Mouse (Mus musculus) CH12.LX (cell line): Measurements from ENCODE around the gene Slc25a41.

Source experiments
- CTCF ChIP-seq, 2 experiments: IDR thresholded peaks in 1 of 2; conservative IDR thresholded peaks in 1 of 2; 2 replicates each; pipeline ENCODE4 v1.5.1; 2011 to 2012; ENCODE audit warnings: low read depth in 2 of 2, low read length in 2 of 2, improper control_type of control experiment in 1 of 2, inconsistent platforms in 1 of 2, mild to moderate bottlenecking in 1 of 2, moderate library complexity in 1 of 2
- HCFC1 ChIP-seq: IDR thresholded peaks from 2 replicates; pipeline ENCODE4 v1.6.1; 2012; ENCODE audit warnings: low read depth, mild to moderate bottlenecking, inconsistent platforms, low read length, improper control_type of control experiment
- POLR2A ChIP-seq: IDR thresholded peaks from 2 replicates; pipeline ENCODE4 v1.6.1; 2011; ENCODE audit warnings: low read depth, mild to moderate bottlenecking, improper control_type of control experiment, low read length
- ZNF384 ChIP-seq: IDR thresholded peaks from 2 replicates; pipeline ENCODE4 v1.6.1; 2012; ENCODE audit warnings: low read depth, low read length, improper control_type of control experiment, inconsistent platforms

DNA sequence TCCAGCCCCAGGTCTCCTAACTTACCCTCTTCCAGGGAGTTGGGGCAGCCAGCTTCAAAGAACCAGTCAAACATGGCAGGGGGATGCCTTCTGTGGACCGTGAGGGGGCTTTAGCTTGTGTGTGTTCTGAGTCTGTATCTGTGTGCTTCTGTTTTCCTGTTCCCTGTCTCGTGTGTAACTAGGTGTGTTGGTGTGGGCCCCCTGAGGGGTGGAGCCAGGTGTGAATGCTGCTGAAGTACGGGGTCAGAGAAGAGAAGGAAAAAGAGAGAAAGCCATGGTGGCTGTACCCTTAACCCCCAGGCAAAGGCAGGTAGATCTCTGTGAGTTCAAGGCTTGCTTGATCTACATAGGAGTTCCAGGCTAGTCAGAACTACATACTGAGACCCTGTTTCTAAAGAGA, 35.5 kb upstream of the Slc25a41 start:
- TF ChIP-seq POLR2A (no peak), HCFC1 (no peak), ZNF384 (no peak), CTCF (conservative IDR thresholded peaks at IDR 0.05 in 1 of 2, IDR thresholded peaks at IDR 0.05 in 1 of 2; ENCODE audit: low read depth in 2 of 2, low read length in 2 of 2) (no peak)
